Mouse (Mus musculus): Measurements from ENCODE around the gene Prr5. TPM values are rescaled to one million over a fixed set of nuclear protein-coding genes. Genes with fewer than 3 reads are reported as not detected.
"Not testable (repeated sequence)": the region's sequence is repeated elsewhere in the genome, so short reads cannot be mapped to it uniquely, and the experiment has no call there.

The Prr5 gene
- polyA plus RNA-seq, 1 experiment from 2014 or later: 27.8 TPM

DNA sequence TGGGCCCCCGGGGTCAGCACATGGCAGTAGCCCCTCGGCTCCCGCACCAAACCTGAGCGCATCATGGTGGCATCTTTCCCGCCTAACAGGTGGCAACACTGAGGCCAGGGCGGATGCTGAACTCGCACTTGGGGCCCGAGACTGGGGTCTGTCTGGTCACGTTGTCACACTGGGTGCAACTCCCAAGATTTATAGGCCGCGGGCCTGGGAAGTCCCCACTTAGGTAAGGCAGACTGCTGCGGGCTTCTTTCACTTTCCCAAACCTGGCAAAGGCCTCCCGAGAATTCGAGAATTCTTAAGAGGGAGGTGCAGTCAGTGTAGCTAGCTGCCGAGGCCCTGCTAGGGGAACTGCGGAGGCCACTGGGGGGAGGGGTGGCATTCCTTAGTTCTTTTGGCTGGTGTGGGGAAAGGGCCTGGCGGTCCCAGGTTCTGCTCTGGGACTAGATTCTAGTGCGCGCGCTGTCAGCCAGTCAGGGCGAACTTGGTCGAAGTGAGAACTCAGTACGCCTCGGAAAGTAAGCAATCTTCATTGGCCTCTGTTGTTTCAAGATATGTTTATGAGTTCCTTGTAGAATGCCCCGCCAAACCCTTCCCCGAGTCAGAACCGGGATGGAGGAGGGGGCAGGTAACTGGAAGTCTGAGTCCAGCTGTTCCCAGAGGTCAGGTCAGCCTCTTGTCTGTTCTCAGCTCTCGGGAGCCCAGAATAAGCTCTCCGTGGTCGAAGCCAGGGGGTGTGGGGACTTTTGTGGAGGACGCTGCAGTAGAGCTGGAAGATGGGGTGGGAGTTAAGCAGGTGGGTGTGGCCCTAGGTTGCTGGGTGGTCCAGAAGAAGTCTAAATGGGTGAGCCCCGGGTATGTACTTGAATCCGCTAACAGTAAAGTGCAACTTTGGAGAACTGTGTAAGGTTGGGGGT is 51.1 kb downstream of the Prr5 start:
- Histone ChIP-seq H3K4me1 (ENCODE audit: insufficient read depth) (peaks cover 6% of the 10 kb centered on the region), H3K27ac (ENCODE audit: low read depth) (peak overlapping the region; percentile 90), H3K4me2 (peak overlapping the region; percentile 86), H3K36me3 (ENCODE audit: insufficient read depth) (no peaks in the 10 kb centered on the region), H3K9me3 (ENCODE audit: low read depth, low read length) (no peaks in the 10 kb centered on the region), H3K4me3 (ENCODE audit: low read depth, low read length) (peak overlapping the region; percentile 48), H3K9ac (peak overlapping the region; percentile 52), H3K27me3 (ENCODE audit: insufficient read depth, low read length) (0 out of 2 replicates have a peak, but pooled peaks cover 5% of the 10 kb centered on the region)
- no peak for TF ChIP-seq CTCF (IDR thresholded peaks at IDR 0.05; ENCODE audit: low read depth)
- ATAC-seq (ENCODE audit: insufficient read depth): peak; percentile 73
- 5% methylated on average over 33 of the region's 33 CpGs for WGBS
- DNase-seq: peak; percentile 73

DNA sequence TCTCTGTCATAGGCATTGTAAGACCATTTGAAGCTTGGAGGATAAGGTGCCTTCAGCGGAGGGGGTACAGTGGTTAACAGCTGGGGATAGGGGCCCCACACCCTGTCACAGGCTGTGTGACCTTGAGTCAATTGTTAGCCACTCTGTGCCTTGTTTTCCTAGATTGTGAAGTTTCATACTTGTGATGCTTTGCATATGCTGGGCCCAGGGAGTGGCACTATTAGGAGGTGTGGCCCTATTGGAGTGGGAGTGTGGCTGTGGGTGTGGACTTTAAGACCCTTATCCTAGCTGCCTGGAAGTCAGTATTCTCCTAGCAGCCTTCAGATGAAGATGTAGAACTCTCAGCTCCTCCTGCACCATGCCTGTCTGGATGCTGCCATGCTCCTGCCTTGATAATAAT is 54.2 kb downstream of the Prr5 start:
- H3K4me1 ChIP-seq (ENCODE audit: insufficient read depth); H3K27me3 ChIP-seq (ENCODE audit: insufficient read depth, low read length); H3K4me3 ChIP-seq (ENCODE audit: low read depth, low read length); ATAC-seq (ENCODE audit: insufficient read depth); H3K9me3 ChIP-seq (ENCODE audit: low read depth, low read length); H3K4me2 ChIP-seq; H3K36me3 ChIP-seq (ENCODE audit: insufficient read depth); H3K9ac ChIP-seq; DNase-seq: not testable (repeated sequence)
- H3K27ac ChIP-seq (ENCODE audit: low read depth): peak overlapping the region; percentile 0; the same call in 1 of the 2 replicates
- WGBS: 90% methylated on average over 1 of the region's 1 CpGs

DNA sequence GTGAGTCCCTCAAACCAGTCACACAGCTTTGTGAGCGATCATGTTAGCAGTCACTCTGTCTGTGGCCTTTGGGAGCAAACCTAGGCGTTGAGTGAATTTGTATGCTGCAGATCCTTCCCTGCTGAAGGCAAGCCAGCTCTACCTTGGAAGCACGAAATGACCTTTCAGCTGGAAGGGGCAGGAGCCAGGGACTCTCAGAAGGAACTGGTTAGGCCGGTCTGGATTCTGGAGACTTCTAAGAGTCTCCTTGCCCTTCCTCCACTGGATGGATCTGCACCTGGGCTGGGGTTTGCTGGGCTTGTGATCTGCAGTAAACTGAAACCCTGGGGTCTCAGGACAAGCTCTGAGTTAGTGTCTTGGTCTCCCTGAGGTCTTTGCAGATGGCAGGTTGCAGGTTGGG is 54.8 kb downstream of the Prr5 start:
- 49% methylated on average over 4 of the region's 4 CpGs for WGBS
- H3K9ac ChIP-seq: no peak overlapping the region
- no peak overlapping the region for H3K4me3 ChIP-seq (ENCODE audit: low read depth, low read length)
- H3K27ac ChIP-seq (ENCODE audit: low read depth): peak overlapping the region; percentile 9; the same call in 1 of the 2 replicates
- H3K4me1 ChIP-seq (ENCODE audit: insufficient read depth): peaks cover 6% of the 10 kb centered on the region
- no peaks in the 10 kb centered on the region for H3K36me3 ChIP-seq (ENCODE audit: insufficient read depth)
- 0 out of 2 replicates have a peak, but pooled peaks cover 2% of the 10 kb centered on the region for H3K27me3 ChIP-seq (ENCODE audit: insufficient read depth, low read length)
- no peaks in the 10 kb centered on the region for H3K9me3 ChIP-seq (ENCODE audit: low read depth, low read length)
- ATAC-seq (ENCODE audit: insufficient read depth) (0 out of 2 replicates have a peak, but pooled peaks have one; percentile 16), DNase-seq (peak; percentile 76)
- no peak for TF ChIP-seq CTCF (IDR thresholded peaks at IDR 0.05; ENCODE audit: low read depth)
- H3K4me2 ChIP-seq: no peak overlapping the region

DNA sequence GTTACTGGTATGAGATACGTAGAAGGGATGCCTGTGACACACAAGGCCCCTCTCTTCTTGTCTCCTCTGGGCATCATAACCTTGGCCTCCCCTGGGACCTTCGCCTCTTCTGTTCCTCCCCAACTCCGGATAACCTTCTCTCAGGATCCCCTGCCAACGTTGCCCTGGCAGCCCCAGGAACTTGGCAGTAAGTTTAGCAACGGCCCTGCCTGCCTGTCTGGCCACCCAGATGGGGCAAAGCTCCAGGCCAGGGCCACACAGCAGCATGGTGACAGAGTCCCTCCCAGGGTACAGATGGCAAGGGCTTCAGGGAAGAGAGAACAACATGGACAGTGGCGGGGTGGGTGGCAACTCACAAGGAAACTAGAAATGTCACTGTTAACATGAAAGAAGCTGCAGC is 60.3 kb downstream of the Prr5 start:
- H3K9ac ChIP-seq: no peak overlapping the region
- no peaks in the 10 kb centered on the region for H3K9me3 ChIP-seq (ENCODE audit: low read depth, low read length)
- no peaks in the 10 kb centered on the region for H3K36me3 ChIP-seq (ENCODE audit: insufficient read depth)
- no peak overlapping the region for H3K4me2 ChIP-seq
- TF ChIP-seq CTCF (IDR thresholded peaks at IDR 0.05; ENCODE audit: low read depth): no peak
- no peak overlapping the region for H3K4me3 ChIP-seq (ENCODE audit: low read depth, low read length)
- ATAC-seq (ENCODE audit: insufficient read depth) (no peak), DNase-seq (no peak)
- 74% methylated on average over 6 of the region's 6 CpGs for WGBS
- H3K4me1 ChIP-seq (ENCODE audit: insufficient read depth): no peaks in the 10 kb centered on the region
- no peak overlapping the region for H3K27ac ChIP-seq (ENCODE audit: low read depth)
- no peaks in the 10 kb centered on the region for H3K27me3 ChIP-seq (ENCODE audit: insufficient read depth, low read length)

DNA sequence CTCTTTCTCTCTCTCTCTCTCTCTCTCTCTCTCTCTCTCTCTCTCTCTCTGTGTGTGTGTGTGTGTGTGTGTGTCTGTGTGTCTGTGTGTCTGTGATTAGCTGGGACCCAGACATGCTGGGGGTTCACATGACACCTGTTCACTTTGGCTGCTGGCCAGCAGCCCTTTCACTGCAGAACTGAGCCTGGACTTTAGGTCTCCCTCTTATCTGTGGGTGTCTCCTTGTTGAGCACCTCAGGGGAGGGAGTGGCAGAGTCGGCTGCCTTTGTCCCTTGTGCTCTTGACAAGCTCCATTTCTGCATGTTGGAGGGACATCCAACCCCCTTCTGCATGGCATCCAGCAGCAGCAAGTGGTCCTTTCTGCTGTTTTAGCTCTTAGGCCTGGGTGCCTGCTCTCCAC is 61.5 kb downstream of the Prr5 start:
- H3K27ac ChIP-seq (ENCODE audit: low read depth): no peak overlapping the region

DNA sequence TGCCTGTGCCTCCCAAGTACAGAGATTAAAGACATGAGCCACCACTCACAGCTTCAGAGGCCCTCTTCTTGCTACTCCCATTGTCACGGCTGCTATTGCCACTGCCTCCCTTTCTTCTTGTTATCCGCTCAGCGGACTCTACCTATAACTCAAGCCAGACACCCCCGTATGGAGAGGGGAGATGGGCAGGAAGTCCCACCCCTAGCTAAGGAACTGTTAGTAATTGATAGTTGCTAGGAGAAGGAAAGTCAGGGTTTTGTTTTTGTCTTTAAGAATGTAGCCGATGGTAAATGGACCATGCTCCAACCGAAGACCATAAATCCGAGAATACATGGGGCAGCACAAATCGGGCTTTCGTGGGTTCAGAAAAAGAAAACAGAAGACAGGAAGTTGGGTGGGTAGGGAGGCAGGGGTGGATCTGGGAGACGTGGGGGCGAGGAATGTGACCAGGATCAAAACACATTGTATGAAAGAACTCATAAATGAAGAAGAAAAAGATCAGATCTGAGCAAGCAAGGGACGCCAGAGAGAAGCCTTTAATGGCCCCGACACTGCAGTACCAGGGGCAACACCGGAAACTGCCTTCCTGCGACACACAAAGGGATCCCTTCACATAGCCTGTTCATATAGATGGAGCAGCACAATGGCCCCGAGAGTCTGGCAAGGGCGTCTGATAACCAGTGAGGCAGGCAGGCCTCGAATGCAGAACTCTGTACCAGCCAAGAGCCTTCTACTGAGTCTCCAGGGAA is 62.4 kb downstream of the Prr5 start:
- Histone ChIP-seq H3K4me3 (ENCODE audit: low read depth, low read length) (no peak overlapping the region), H3K9me3 (ENCODE audit: low read depth, low read length) (no peaks in the 10 kb centered on the region), H3K4me2 (no peak overlapping the region), H3K36me3 (ENCODE audit: insufficient read depth) (0 out of 2 replicates have a peak, but pooled peaks cover 3% of the 10 kb centered on the region), H3K4me1 (ENCODE audit: insufficient read depth) (no peaks in the 10 kb centered on the region), H3K27me3 (ENCODE audit: insufficient read depth, low read length) (no peaks in the 10 kb centered on the region), H3K27ac (ENCODE audit: low read depth) (no peak overlapping the region), H3K9ac (no peak overlapping the region)
- TF ChIP-seq CTCF (IDR thresholded peaks at IDR 0.05; ENCODE audit: low read depth): no peak
- DNase-seq: no peak
- ATAC-seq (ENCODE audit: insufficient read depth): no peak
- WGBS: 62% methylated on average over 18 of the region's 18 CpGs

More for the DNA sequence above, 61.5 kb downstream of the Prr5 start:
- WGBS: 43% methylated on average over 1 of the region's 1 CpGs
- Histone ChIP-seq H3K36me3 (ENCODE audit: insufficient read depth) (no peaks in the 10 kb centered on the region), H3K4me2 (no peak overlapping the region), H3K27me3 (ENCODE audit: insufficient read depth, low read length) (no peaks in the 10 kb centered on the region), H3K4me3 (ENCODE audit: low read depth, low read length) (no peak overlapping the region), H3K9me3 (ENCODE audit: low read depth, low read length) (no peaks in the 10 kb centered on the region), H3K9ac (no peak overlapping the region), H3K4me1 (ENCODE audit: insufficient read depth) (no peaks in the 10 kb centered on the region)
- ATAC-seq (ENCODE audit: insufficient read depth): no peak
- DNase-seq: peak; percentile 27
- no peak for TF ChIP-seq CTCF (IDR thresholded peaks at IDR 0.05; ENCODE audit: low read depth)

DNA sequence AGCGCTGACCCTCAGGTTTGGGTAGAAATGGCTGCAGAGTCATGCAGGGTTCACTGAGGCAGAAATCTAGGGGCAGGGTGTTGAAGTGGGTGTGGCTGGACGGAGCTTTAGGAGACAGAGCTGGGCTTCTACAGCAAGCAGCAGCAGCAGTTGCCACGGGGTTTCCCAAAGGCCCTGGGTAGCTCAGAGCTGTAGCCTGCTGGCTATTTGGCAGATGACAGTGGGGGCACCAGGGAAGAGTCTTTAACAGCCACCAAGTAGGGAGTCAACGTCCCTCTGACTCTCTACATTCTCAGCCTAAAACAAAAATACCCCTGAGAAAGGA is 63.0 kb downstream of the Prr5 start:
- ATAC-seq (ENCODE audit: insufficient read depth) (no peak), DNase-seq (no peak)
- no peak overlapping the region for H3K9ac ChIP-seq
- no peaks in the 10 kb centered on the region for H3K4me1 ChIP-seq (ENCODE audit: insufficient read depth)
- TF ChIP-seq CTCF (IDR thresholded peaks at IDR 0.05; ENCODE audit: low read depth): no peak
- H3K27ac ChIP-seq (ENCODE audit: low read depth): no peak overlapping the region
- no peaks in the 10 kb centered on the region for H3K9me3 ChIP-seq (ENCODE audit: low read depth, low read length)
- H3K4me3 ChIP-seq (ENCODE audit: low read depth, low read length): no peak overlapping the region
- WGBS: 68% methylated on average over 4 of the region's 4 CpGs
- no peaks in the 10 kb centered on the region for H3K27me3 ChIP-seq (ENCODE audit: insufficient read depth, low read length)
- H3K4me2 ChIP-seq: no peak overlapping the region
- 0 out of 2 replicates have a peak, but pooled peaks cover 3% of the 10 kb centered on the region for H3K36me3 ChIP-seq (ENCODE audit: insufficient read depth)
